Mouse (Mus musculus): ENCODE results near the gene Ovol1. TPM values are rescaled to one million over a fixed set of nuclear protein-coding genes. Genes with fewer than 3 reads are reported as not detected.

Ovol1 gene
- polyA plus RNA-seq, 1 experiment from 2014 or later: not detected

DNA sequence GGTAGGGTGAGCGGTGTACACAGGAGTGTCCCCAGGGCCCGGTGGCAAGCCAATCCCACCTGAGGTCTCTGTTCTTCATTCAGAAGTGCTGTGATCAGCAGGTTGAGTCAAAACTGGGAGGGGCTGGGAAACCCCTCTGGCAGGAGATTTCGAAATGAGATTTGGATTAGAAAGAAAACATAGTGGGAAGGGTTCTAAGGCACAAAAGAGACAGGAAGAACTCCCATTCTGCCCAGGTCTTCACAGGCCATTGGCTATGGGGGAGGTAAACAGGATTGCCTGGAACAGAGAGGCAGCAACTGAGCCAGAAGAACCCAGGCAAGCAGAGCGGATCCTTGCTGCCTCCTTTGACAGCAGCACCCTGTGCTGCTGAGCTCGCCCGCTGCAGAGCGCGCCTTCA is 21.7 kb downstream of the Ovol1 start:
- Histone ChIP-seq H3K4me1 (ENCODE audit: control insufficient read depth in 2 of 2, insufficient read depth in 2 of 2, low read length in 2 of 2) (no peaks in the 10 kb centered on the region), H3K27me3 (ENCODE audit: control insufficient read depth, insufficient read depth, low read length) (peaks cover 3% of the 10 kb centered on the region; the same call in 1 of the 2 replicates), H3K27ac (replicated peaks in 1 of 2; ENCODE audit: control insufficient read depth in 1 of 2, insufficient read depth in 1 of 2, low read depth in 2 of 2, low read length in 2 of 2) (no peak overlapping the region), H3K36me3 (ENCODE audit: control insufficient read depth, insufficient read depth, low read length) (no peaks in the 10 kb centered on the region), H3K9me3 (ENCODE audit: control insufficient read depth, low read length) (no peaks in the 10 kb centered on the region), H3K9ac (ENCODE audit: low read length) (no peak overlapping the region), H3K4me3 (ENCODE audit: control insufficient read depth in 1 of 2, insufficient read depth in 1 of 2, low read depth in 1 of 2, low read length in 2 of 2) (no peak overlapping the region), H3K4me2 (ENCODE audit: low read length) (no peak overlapping the region)
- WGBS: 48% methylated on average over 8 of the region's 8 CpGs
- ATAC-seq (ENCODE audit: insufficient number of reproducible peaks, insufficient read depth, low FRiP score, low read depth): no peak

DNA sequence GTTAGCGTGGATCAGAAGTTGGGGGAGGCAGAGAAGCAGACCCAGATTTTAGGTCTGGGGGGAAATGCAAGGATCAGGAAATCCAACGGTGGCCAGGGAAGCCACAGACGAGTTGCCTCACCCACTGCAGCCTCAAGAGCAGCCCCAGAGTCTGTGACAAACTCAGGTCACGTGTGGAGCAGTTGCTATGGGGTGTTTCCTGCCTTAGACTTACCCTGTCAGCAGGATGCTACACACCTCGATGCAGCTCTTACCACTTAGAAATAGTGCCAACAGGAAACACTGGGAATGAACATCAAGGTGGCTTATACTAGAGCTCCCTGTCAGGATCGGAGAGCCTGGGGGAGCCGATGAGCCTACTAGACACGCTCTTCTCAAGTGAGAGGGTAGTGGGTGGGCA is 27.9 kb downstream of the Ovol1 start:
- peaks cover 4% of the 10 kb centered on the region in 2 experiments; a peak in 1 of 4 replicates for H3K4me1 ChIP-seq (ENCODE audit: control insufficient read depth in 2 of 2, insufficient read depth in 2 of 2, low read length in 2 of 2)
- ATAC-seq (ENCODE audit: insufficient number of reproducible peaks, insufficient read depth, low FRiP score, low read depth): no peak
- WGBS: 65% methylated on average over 8 of the region's 8 CpGs

GRCm38 (mm10) chr19:5530138-5530524 is 30.3 kb downstream of the Ovol1 start:
- no peak overlapping the region for H3K4me3 ChIP-seq (ENCODE audit: control insufficient read depth in 1 of 2, insufficient read depth in 1 of 2, low read depth in 1 of 2, low read length in 2 of 2)
- peaks cover 12% of the 10 kb centered on the region for H3K27me3 ChIP-seq (ENCODE audit: control insufficient read depth, insufficient read depth, low read length)
- H3K9me3 ChIP-seq (ENCODE audit: control insufficient read depth, low read length): no peaks in the 10 kb centered on the region
- H3K27ac ChIP-seq (replicated peaks in 1 of 2; ENCODE audit: control insufficient read depth in 1 of 2, insufficient read depth in 1 of 2, low read depth in 2 of 2, low read length in 2 of 2): no peak overlapping the region
- WGBS: 70% methylated on average over 7 of the region's 7 CpGs
- no peak overlapping the region for H3K4me2 ChIP-seq (ENCODE audit: low read length)
- H3K9ac ChIP-seq (ENCODE audit: low read length): no peak overlapping the region
- H3K36me3 ChIP-seq (ENCODE audit: control insufficient read depth, insufficient read depth, low read length): no peaks in the 10 kb centered on the region
- ATAC-seq (ENCODE audit: insufficient number of reproducible peaks, insufficient read depth, low FRiP score, low read depth): no peak
- peaks cover 4% of the 10 kb centered on the region in 2 experiments; a peak in 1 of 4 replicates for H3K4me1 ChIP-seq (ENCODE audit: control insufficient read depth in 2 of 2, insufficient read depth in 2 of 2, low read length in 2 of 2)

More for the DNA sequence above, 27.9 kb downstream of the Ovol1 start:
- Histone ChIP-seq H3K27ac (replicated peaks in 1 of 2; ENCODE audit: control insufficient read depth in 1 of 2, insufficient read depth in 1 of 2, low read depth in 2 of 2, low read length in 2 of 2) (no peak overlapping the region), H3K9ac (ENCODE audit: low read length) (no peak overlapping the region), H3K36me3 (ENCODE audit: control insufficient read depth, insufficient read depth, low read length) (no peaks in the 10 kb centered on the region), H3K4me3 (ENCODE audit: control insufficient read depth in 1 of 2, insufficient read depth in 1 of 2, low read depth in 1 of 2, low read length in 2 of 2) (no peak overlapping the region), H3K4me2 (ENCODE audit: low read length) (no peak overlapping the region), H3K27me3 (ENCODE audit: control insufficient read depth, insufficient read depth, low read length) (peaks cover 12% of the 10 kb centered on the region), H3K9me3 (ENCODE audit: control insufficient read depth, low read length) (no peaks in the 10 kb centered on the region)

- peak; percentile 81 for ATAC-seq (ENCODE audit: insufficient number of reproducible peaks, insufficient read depth, low FRiP score, low read depth)
- Histone ChIP-seq H3K9me3 (ENCODE audit: control insufficient read depth, low read length) (no peaks in the 10 kb centered on the region), H3K4me1 (ENCODE audit: control insufficient read depth in 2 of 2, insufficient read depth in 2 of 2, low read length in 2 of 2) (peaks cover 4% of the 10 kb centered on the region in 2 experiments; a peak in 1 of 4 replicates), H3K4me2 (ENCODE audit: low read length) (peak overlapping the region; percentile 45), H3K27ac (replicated peaks in 1 of 2; ENCODE audit: control insufficient read depth in 1 of 2, insufficient read depth in 1 of 2, low read depth in 2 of 2, low read length in 2 of 2) (no peak overlapping the region), H3K4me3 (ENCODE audit: control insufficient read depth in 1 of 2, insufficient read depth in 1 of 2, low read depth in 1 of 2, low read length in 2 of 2) (peak overlapping the region in 1 of 2 experiments; percentile 2; a peak in 1 of 4 replicates), H3K36me3 (ENCODE audit: control insufficient read depth, insufficient read depth, low read length) (no peaks in the 10 kb centered on the region), H3K9ac (ENCODE audit: low read length) (no peak overlapping the region), H3K27me3 (ENCODE audit: control insufficient read depth, insufficient read depth, low read length) (peaks cover 12% of the 10 kb centered on the region)
- WGBS: 20% methylated on average over 20 of the region's 20 CpGs
These were observed 30.9 kb downstream of the Ovol1 start for GRCm38 (mm10) chr19:5529325-5530137.

GRCm38 (mm10) chr19:5525204-5525603 is 35.2 kb downstream of the Ovol1 start:
- no peaks in the 10 kb centered on the region for H3K36me3 ChIP-seq (ENCODE audit: control insufficient read depth, insufficient read depth, low read length)
- 66% methylated on average over 5 of the region's 5 CpGs for WGBS
- H3K4me1 ChIP-seq (ENCODE audit: control insufficient read depth in 2 of 2, insufficient read depth in 2 of 2, low read length in 2 of 2): peaks cover 4% of the 10 kb centered on the region in 2 experiments; a peak in 1 of 4 replicates
- H3K9me3 ChIP-seq (ENCODE audit: control insufficient read depth, low read length): no peaks in the 10 kb centered on the region
- no peak overlapping the region for H3K9ac ChIP-seq (ENCODE audit: low read length)
- H3K27ac ChIP-seq (replicated peaks in 1 of 2; ENCODE audit: control insufficient read depth in 1 of 2, insufficient read depth in 1 of 2, low read depth in 2 of 2, low read length in 2 of 2): no peak overlapping the region
- H3K4me2 ChIP-seq (ENCODE audit: low read length): no peak overlapping the region
- no peak overlapping the region for H3K4me3 ChIP-seq (ENCODE audit: control insufficient read depth in 1 of 2, insufficient read depth in 1 of 2, low read depth in 1 of 2, low read length in 2 of 2)
- H3K27me3 ChIP-seq (ENCODE audit: control insufficient read depth, insufficient read depth, low read length): peaks cover 2% of the 10 kb centered on the region; the same call in 1 of the 2 replicates
- ATAC-seq (ENCODE audit: insufficient number of reproducible peaks, insufficient read depth, low FRiP score, low read depth): no peak

- 85% methylated on average over 3 of the region's 3 CpGs for WGBS
- Histone ChIP-seq H3K4me2 (ENCODE audit: low read length) (no peak overlapping the region), H3K27me3 (ENCODE audit: control insufficient read depth, insufficient read depth, low read length) (no peaks in the 10 kb centered on the region), H3K4me3 (ENCODE audit: control insufficient read depth in 1 of 2, insufficient read depth in 1 of 2, low read depth in 1 of 2, low read length in 2 of 2) (no peak overlapping the region), H3K9me3 (ENCODE audit: control insufficient read depth, low read length) (no peaks in the 10 kb centered on the region), H3K36me3 (ENCODE audit: control insufficient read depth, insufficient read depth, low read length) (no peaks in the 10 kb centered on the region), H3K27ac (replicated peaks in 1 of 2; ENCODE audit: control insufficient read depth in 1 of 2, insufficient read depth in 1 of 2, low read depth in 2 of 2, low read length in 2 of 2) (no peak overlapping the region), H3K4me1 (ENCODE audit: control insufficient read depth in 2 of 2, insufficient read depth in 2 of 2, low read length in 2 of 2) (no peaks in the 10 kb centered on the region), H3K9ac (ENCODE audit: low read length) (no peak overlapping the region)
- no peak for ATAC-seq (ENCODE audit: insufficient number of reproducible peaks, insufficient read depth, low FRiP score, low read depth)
These were observed 41.7 kb downstream of the Ovol1 start for GRCm38 (mm10) chr19:5518721-5519120.

DNA sequence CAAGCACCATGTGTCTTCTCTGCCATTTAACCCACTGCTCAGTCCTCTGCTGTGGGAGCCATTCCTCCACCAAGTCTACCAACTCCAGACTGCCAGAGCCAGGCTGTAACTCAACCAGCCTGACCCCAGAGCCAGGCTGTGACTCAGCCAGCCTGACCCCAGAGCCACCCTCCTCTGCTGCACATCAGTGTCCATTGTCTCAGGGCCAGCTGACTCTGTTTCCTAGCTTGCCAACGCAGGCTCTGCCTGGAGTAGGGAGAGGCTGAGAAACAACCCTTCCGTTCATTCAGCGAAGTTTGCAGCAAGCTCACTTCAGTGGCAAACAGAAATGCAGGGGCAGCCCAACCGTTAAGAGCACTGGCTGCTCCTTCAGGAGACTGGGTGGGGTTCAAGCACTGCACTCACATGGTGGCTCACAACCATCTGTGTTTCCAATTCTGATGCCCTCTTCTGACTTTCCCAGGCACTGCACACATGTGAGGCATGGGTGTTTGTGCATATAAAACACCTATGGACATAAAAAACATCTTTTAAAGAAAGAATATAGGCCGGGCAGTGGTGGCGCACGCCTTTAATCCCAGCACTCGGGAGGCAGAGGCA is 43.4 kb downstream of the Ovol1 start:
- Histone ChIP-seq H3K27me3 (ENCODE audit: control insufficient read depth, insufficient read depth, low read length) (no peaks in the 10 kb centered on the region), H3K27ac (replicated peaks in 1 of 2; ENCODE audit: control insufficient read depth in 1 of 2, insufficient read depth in 1 of 2, low read depth in 2 of 2, low read length in 2 of 2) (no peak overlapping the region), H3K4me1 (ENCODE audit: control insufficient read depth in 2 of 2, insufficient read depth in 2 of 2, low read length in 2 of 2) (peaks cover 6% of the 10 kb centered on the region in 2 experiments), H3K4me3 (ENCODE audit: control insufficient read depth in 1 of 2, insufficient read depth in 1 of 2, low read depth in 1 of 2, low read length in 2 of 2) (no peak overlapping the region), H3K9me3 (ENCODE audit: control insufficient read depth, low read length) (no peaks in the 10 kb centered on the region), H3K36me3 (ENCODE audit: control insufficient read depth, insufficient read depth, low read length) (no peaks in the 10 kb centered on the region), H3K9ac (ENCODE audit: low read length) (no peak overlapping the region), H3K4me2 (ENCODE audit: low read length) (no peak overlapping the region)
- 80% methylated on average over 8 of the region's 8 CpGs for WGBS
- ATAC-seq (ENCODE audit: insufficient number of reproducible peaks, insufficient read depth, low FRiP score, low read depth): no peak

All from heart, embryonic 14.5 days (tissue).